Mouse (Mus musculus) ES-E14 (cell line): ENCODE measurements at regions not wholly inside any gene's neighbourhood (a gene's known extent, or its start where the extent isn't known, plus 50 kb on each side); places are given as distances from the start of the nearest gene placed in this dataset.

ENCODE experiments used
- DNase-seq: peaks from one replicate; pipeline ENCODE4 v3.0.0-alpha.2; 2013; ENCODE audit warnings: low read depth, low spot score
- H3K27ac ChIP-seq: 2 replicates; pipeline ENCODE4 v1.5.1; 2012; ENCODE audit warnings: low read depth, mild to moderate bottlenecking, low read length, moderate library complexity, mixed read lengths; ENCODE audit not compliant: poor library complexity, insufficient read depth, severe bottlenecking
- H3K36me3 ChIP-seq: 2 replicates; pipeline ENCODE4 v1.6.1; 2012; ENCODE audit warnings: mild to moderate bottlenecking, low read length, moderate library complexity, mixed read lengths; ENCODE audit not compliant: control insufficient read depth, poor library complexity, insufficient read depth, severe bottlenecking
- H3K4me1 ChIP-seq, 2 experiments: fragments of 150-350 bp in 1 of 2; sonication (generic) in 1 of 2; 2 replicates each; pipeline ENCODE4 v1.6.1; 2012; ENCODE audit warnings: low read length in 2 of 2, mild to moderate bottlenecking in 1 of 2, mixed read lengths in 1 of 2; ENCODE audit not compliant: control insufficient read depth in 2 of 2, insufficient read depth in 2 of 2, poor library complexity in 1 of 2
- H3K4me3 ChIP-seq, 2 experiments: fragments of 150-350 bp in 1 of 2; sonication (generic) in 1 of 2; 2 replicates each; pipeline ENCODE4 v1.5.1; 2012; ENCODE audit warnings: low read length in 2 of 2, low read depth in 1 of 2, mild to moderate bottlenecking in 1 of 2, mixed read lengths in 1 of 2; ENCODE audit not compliant: insufficient read depth in 1 of 2, poor library complexity in 1 of 2, severe bottlenecking in 1 of 2
- H3K9ac ChIP-seq: 2 replicates; pipeline ENCODE4 v1.6.1; 2012; ENCODE audit warnings: low read depth, mild to moderate bottlenecking, low read length, mixed read lengths; ENCODE audit not compliant: poor library complexity, insufficient read depth, severe bottlenecking
- H3K9me3 ChIP-seq: fragments of 150-350 bp; sonication (generic); 2 replicates; pipeline ENCODE4 v1.6.1; 2012; ENCODE audit warnings: low read depth, mild to moderate bottlenecking, low read length; ENCODE audit not compliant: control insufficient read depth, insufficient read depth
- CHD2 ChIP-seq: IDR thresholded peaks from 2 replicates; pipeline ENCODE4 v1.6.1; 2014; ENCODE audit warnings: mild to moderate bottlenecking, low read depth, low read length, inconsistent platforms
- HCFC1 ChIP-seq: IDR thresholded peaks from 2 replicates; pipeline ENCODE4 v1.6.1; 2012; ENCODE audit warnings: low read length, inconsistent platforms, borderline replicate concordance; ENCODE audit not compliant: insufficient read depth
- MAFK ChIP-seq: IDR thresholded peaks from 2 replicates; pipeline ENCODE4 v1.6.1; 2014; ENCODE audit warnings: mild to moderate bottlenecking, low read depth, low read length, inconsistent platforms; ENCODE audit not compliant: insufficient read depth
- ZC3H11A ChIP-seq: IDR thresholded peaks from 2 replicates; pipeline ENCODE4 v1.6.1; 2012; ENCODE audit warnings: low read depth, mild to moderate bottlenecking, inconsistent platforms, low read length, borderline replicate concordance
- ZNF384 ChIP-seq: IDR thresholded peaks from 2 replicates; pipeline ENCODE4 v1.6.1; 2012; ENCODE audit warnings: low read depth, low read length, inconsistent platforms
- in situ Hi-C, 2 experiments: fragments of 600-800 bp; cut with MboI; formaldehyde crosslinking; loops; one replicate each; pipeline ENCODE4 v1.15.1; 2025; ENCODE audit warnings: low sequenced_read_pairs in 2 of 2, inconsistent platforms in 1 of 2; ENCODE audit not compliant: unreplicated experiment in 2 of 2

- Histone ChIP-seq H3K4me1 (no peaks in the 10 kb centered on the region), H3K36me3 (no peaks in the 10 kb centered on the region), H3K9ac (no peak overlapping the region), H3K9me3 (no peaks in the 10 kb centered on the region), H3K4me3 (no peak overlapping the region), H3K27ac (no peak overlapping the region)
- no peak for TF ChIP-seq MAFK
- no peak for TF ChIP-seq ZC3H11A
- TF ChIP-seq HCFC1, result no peak
- TF ChIP-seq ZNF384, result no peak
- TF ChIP-seq CHD2, result no peak
- in situ Hi-C loops, result no loop called here
- DNase-seq, result no peak
Measured at GRCm38 (mm10) chr5:17260541-17261325, 112.2 kb upstream of the Speer4f2 start.

GRCm38 (mm10) chr5:17262126-17262525 lies 110.9 kb upstream of the Speer4f2 start:
- no peaks in the 10 kb centered on the region for H3K9me3 ChIP-seq
- no peak overlapping the region for H3K27ac ChIP-seq
- no peak overlapping the region for H3K9ac ChIP-seq
- TF ChIP-seq HCFC1 (no peak), ZNF384 (no peak), MAFK (no peak), CHD2 (no peak), ZC3H11A (no peak)
- no peaks in the 10 kb centered on the region for H3K4me1 ChIP-seq
- H3K36me3 ChIP-seq, result no peaks in the 10 kb centered on the region
- in situ Hi-C loops, result no loop called here
- no peak overlapping the region for H3K4me3 ChIP-seq
- DNase-seq, result no peak

- no peak overlapping the region for H3K9ac ChIP-seq
- TF ChIP-seq ZNF384 (no peak), HCFC1 (no peak), ZC3H11A (no peak), CHD2 (no peak), MAFK (no peak)
- no peaks in the 10 kb centered on the region for H3K9me3 ChIP-seq
- no peak for DNase-seq
- no peak overlapping the region for H3K27ac ChIP-seq
- in situ Hi-C loops, result no loop called here
- no peaks in the 10 kb centered on the region for H3K36me3 ChIP-seq
- no peak overlapping the region for H3K4me3 ChIP-seq
- no peaks in the 10 kb centered on the region for H3K4me1 ChIP-seq
Measured at GRCm38 (mm10) chr5:17271153-17271552, 101.8 kb upstream of the Speer4f2 start.

- in situ Hi-C loops, result no loop called here
- Histone ChIP-seq H3K4me3 (no peak overlapping the region), H3K9me3 (no peaks in the 10 kb centered on the region), H3K9ac (no peak overlapping the region), H3K4me1 (no peaks in the 10 kb centered on the region), H3K27ac (no peak overlapping the region), H3K36me3 (no peaks in the 10 kb centered on the region)
- TF ChIP-seq ZNF384, result no peak
- no peak for TF ChIP-seq HCFC1
- TF ChIP-seq ZC3H11A, result no peak
- no peak for TF ChIP-seq MAFK
- TF ChIP-seq CHD2, result no peak
- DNase-seq, result no peak
Measured at GRCm38 (mm10) chr5:17271722-17272479, 101.1 kb upstream of the Speer4f2 start.
